Mouse (Mus musculus): ENCODE results near the gene Erc1. TPM values are rescaled to one million over a fixed set of nuclear protein-coding genes. Genes with fewer than 3 reads are reported as not detected.

Gene Erc1
- total RNA-seq, 2 experiments from 2014 or later: 114 to 124 TPM

- no peak for DNase-seq (ENCODE audit: low spot score in 2 of 2)
Observed at GRCm38 (mm10) chr6:119526498-119526897, 321.5 kb downstream of the Erc1 start.

GRCm38 (mm10) chr6:119521931-119522391, 326.0 kb downstream of the Erc1 start:
- peak in 1 of 2 experiments; percentile 31 for DNase-seq (ENCODE audit: low spot score in 2 of 2)

- DNase-seq (ENCODE audit: low spot score in 2 of 2): no peak
Observed at GRCm38 (mm10) chr6:119521482-119521900, 326.5 kb downstream of the Erc1 start.

Other genes with a start within 250 kb of the Erc1 start
- gene Rad52, start 54.5 kb upstream of the Erc1 start, total RNA-seq (2021): 10 to 100 TPM; 26.0 to 29.8 TPM
- gene Wnk1, start 190.5 kb upstream of the Erc1 start, total RNA-seq (2021): 100 to 1,000 TPM; 143 to 145 TPM
- gene Ninj2, start 245.2 kb upstream of the Erc1 start, total RNA-seq (2021): under 1 TPM in 1 of 2 experiments, not detected in 1; 0.56 TPM